Mouse (Mus musculus): ENCODE results near the gene Atp1a1.
A peak's percentile ranks its signal among the peaks of the same experiment; 100 is the strongest.

Gene Atp1a1

GRCm38 (mm10) chr3:101611813-101612491 lies 7.5 kb upstream of the Atp1a1 start:
- DNase-seq (ENCODE audit: low read depth) = no peak

- no peak for DNase-seq (ENCODE audit: low read depth)
Measured at GRCm38 (mm10) chr3:101611012-101611812, 6.7 kb upstream of the Atp1a1 start.

GRCm38 (mm10) chr3:101609302-101609701 lies 4.8 kb upstream of the Atp1a1 start:
- no peak for DNase-seq (ENCODE audit: low read depth)

- no peak for DNase-seq (ENCODE audit: low read depth)
Measured at GRCm38 (mm10) chr3:101606861-101607455, 2.5 kb upstream of the Atp1a1 start.

- DNase-seq (ENCODE audit: low read depth) = no peak
Measured at GRCm38 (mm10) chr3:101605721-101606120, 1.2 kb upstream of the Atp1a1 start.

- DNase-seq (ENCODE audit: low read depth) = no peak
Measured at GRCm38 (mm10) chr3:101605291-101605690, 807 bp upstream of the Atp1a1 start.

- peak; percentile 84 for DNase-seq (ENCODE audit: low read depth)
Measured at GRCm38 (mm10) chr3:101603661-101604549, 579 bp downstream of the Atp1a1 start.

- DNase-seq (ENCODE audit: low read depth) = no peak
Measured at GRCm38 (mm10) chr3:101603194-101603593, 1.3 kb downstream of the Atp1a1 start.

GRCm38 (mm10) chr3:101602511-101603055 lies 1.9 kb downstream of the Atp1a1 start:
- DNase-seq (ENCODE audit: low read depth) = no peak

GRCm38 (mm10) chr3:101601687-101602086 lies 2.8 kb downstream of the Atp1a1 start:
- peak; percentile 27 for DNase-seq (ENCODE audit: low read depth)

- DNase-seq (ENCODE audit: low read depth) = no peak
Measured at GRCm38 (mm10) chr3:101601003-101601525, 3.4 kb downstream of the Atp1a1 start.

- DNase-seq (ENCODE audit: low read depth) = peak; percentile 82
Measured at GRCm38 (mm10) chr3:101599920-101600741, 4.4 kb downstream of the Atp1a1 start.

GRCm38 (mm10) chr3:101599191-101599919 lies 5.1 kb downstream of the Atp1a1 start:
- no peak for DNase-seq (ENCODE audit: low read depth)

GRCm38 (mm10) chr3:101598231-101598905 lies 6.1 kb downstream of the Atp1a1 start:
- DNase-seq (ENCODE audit: low read depth) = no peak

GRCm38 (mm10) chr3:101597317-101598096 lies 7.0 kb downstream of the Atp1a1 start:
- DNase-seq (ENCODE audit: low read depth) = no peak

- DNase-seq (ENCODE audit: low read depth) = no peak
Measured at GRCm38 (mm10) chr3:101596686-101597085, 7.8 kb downstream of the Atp1a1 start.

- no peak for DNase-seq (ENCODE audit: low read depth)
Measured at GRCm38 (mm10) chr3:101595866-101596630, 8.4 kb downstream of the Atp1a1 start.

- DNase-seq (ENCODE audit: low read depth) = no peak
Measured at GRCm38 (mm10) chr3:101594982-101595381, 9.5 kb downstream of the Atp1a1 start.
